Mouse (Mus musculus) heart, postnatal 10 days (tissue): Measurements from ENCODE around the gene Amer1. TPM values are rescaled to one million over a fixed set of nuclear protein-coding genes. Genes with fewer than 3 reads are reported as not detected.

Experiments used
- DNase-seq, 2 experiments: peaks; one replicate each; pipeline ENCODE4 v3.0.0; 2021
- intact Hi-C: fragments of 180-260 bp; cut with DNase I; formaldehyde crosslinking; loops from one replicate; pipeline ENCODE4 v1.15.1; 2025
- total RNA-seq, 2 experiments: library from RNA; stranded (reverse); gene quantifications; 2 replicates each; pipeline ENCODE4 v1.2.3; 2021

The Amer1 gene
- total RNA-seq, result 1 to 10 TPM; 6.4 to 9.0 TPM

DNA sequence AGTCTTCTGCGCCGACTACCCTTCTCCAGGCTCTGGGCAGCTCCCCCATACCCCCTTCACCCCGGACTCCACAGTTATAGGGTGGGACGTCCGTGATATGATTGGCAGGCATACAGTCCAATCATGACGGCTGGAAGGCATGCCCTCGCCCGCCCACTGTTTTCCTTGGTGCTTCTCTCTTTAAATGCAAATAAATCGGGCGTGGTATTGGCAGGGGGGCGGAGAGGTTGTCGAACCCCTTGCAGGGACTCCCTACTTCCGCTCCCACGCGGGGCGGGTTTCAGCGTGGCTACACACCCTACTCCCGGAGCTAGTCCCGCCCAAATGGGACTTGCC is at the start of gene Amer1:
Gene Amer1 (minus strand): TSS at position 97 of the 336 bp plus-strand sequence.
- peak; percentile 92 to 93 for DNase-seq
- intact Hi-C loops, result loop anchor here (10.0 kb wide), 1 partner anchor 510 kb away; the partner anchor contains the start of gene Las1l

DNA sequence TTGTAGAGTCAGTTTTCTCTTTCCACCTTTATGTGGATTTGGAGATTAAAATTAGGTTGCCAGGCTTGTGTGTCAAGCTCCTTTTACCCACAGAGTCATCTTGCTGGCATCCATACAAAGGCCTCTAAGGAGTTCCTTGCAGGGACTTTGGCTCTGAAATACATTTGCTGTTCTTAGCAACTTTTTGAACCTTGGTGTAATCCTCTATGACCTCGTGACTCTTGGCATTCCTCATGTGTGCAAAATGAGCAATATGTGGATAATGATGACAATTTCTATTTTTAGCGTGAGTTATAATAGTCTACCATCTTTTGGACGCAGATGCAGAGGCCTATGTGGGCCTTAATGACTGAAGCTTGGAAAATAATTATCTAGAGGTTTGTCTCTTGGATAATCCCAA is 12.5 kb upstream of the Amer1 start:
- intact Hi-C loops, result no loop called here
- DNase-seq, result no peak

- DNase-seq, result no peak
- intact Hi-C loops, result loop anchor here (10.0 kb wide), 1 partner anchor 509 kb away; the partner anchor contains the start of gene Las1l
Observed at GRCm38 (mm10) chrX:95445866-95446265, 1.2 kb upstream of the Amer1 start.

DNA sequence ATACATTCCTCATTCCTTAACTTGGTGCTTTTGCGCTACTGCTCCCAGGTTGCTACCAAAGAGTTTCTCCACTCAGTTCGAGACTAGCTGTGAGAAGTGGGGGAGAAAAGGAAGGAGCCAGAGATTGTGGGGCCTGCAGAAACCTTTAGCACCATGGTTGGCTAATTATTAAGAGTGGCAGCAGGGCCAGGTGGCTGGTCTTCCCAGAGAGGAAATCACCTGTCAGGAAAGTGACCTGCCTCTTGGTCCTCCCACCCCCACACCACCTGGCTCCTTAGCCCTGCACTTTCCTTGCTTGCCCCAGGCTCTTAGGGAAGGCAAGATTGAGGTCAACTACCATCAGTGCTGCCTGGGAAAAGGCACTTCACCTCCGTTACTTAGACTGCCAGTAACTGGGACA is 469 bp upstream of the Amer1 start:
- intact Hi-C loops, result loop anchor here (10.0 kb wide), 1 partner anchor 510 kb away; the partner anchor contains the start of gene Las1l
- no peak for DNase-seq

GRCm38 (mm10) chrX:95443898-95444775 is 535 bp downstream of the Amer1 start:
- intact Hi-C loops, result loop anchor here (10.0 kb wide), 1 partner anchor 511 kb away; the partner anchor contains the start of gene Las1l
- DNase-seq, result peak; percentile 55 to 56

DNA sequence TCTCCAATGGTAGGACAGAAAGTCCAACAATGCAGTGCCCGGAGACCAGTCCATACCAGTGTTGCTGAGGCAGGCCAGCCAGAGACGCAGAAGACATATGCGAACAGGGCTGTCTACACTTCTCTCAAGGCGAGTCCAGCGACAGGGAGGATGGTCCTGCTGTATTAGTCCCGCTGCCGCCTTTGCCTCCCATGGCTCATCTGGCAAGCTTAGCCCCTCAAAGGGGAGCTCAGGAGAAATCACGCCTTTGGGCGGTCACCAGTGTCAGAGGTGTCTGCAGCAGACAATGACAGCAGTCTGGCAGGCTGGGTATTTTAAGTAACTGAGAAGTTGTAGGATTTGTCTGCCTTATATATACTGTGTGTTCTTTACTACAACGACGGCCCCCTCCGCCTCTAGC is 1.3 kb downstream of the Amer1 start:
- intact Hi-C loops, result loop anchor here (10.0 kb wide), 1 partner anchor 511 kb away; the partner anchor contains the start of gene Las1l
- DNase-seq, result peak; percentile 20 to 29

DNA sequence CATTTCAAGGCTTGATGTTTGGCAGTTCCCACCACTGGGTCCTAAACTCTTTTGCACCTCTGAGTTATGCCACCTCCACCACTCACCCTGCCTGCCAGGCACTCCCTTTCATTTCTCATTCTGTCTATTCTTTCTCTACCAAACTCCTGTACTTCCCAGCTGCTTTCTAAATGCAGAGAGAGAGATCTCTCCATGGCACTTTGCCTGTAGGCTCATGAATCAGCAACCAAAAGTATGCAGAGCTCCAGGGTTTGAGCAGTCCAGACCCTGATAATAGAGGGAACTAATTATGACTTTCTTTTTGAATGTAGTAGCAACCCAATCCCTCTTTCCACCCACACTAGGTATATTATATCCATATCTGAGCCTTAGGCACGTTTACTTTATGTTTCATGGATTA is 2.4 kb downstream of the Amer1 start:
- intact Hi-C loops, result loop anchor here (10.0 kb wide), 1 partner anchor 513 kb away; the partner anchor contains the start of gene Las1l

DNA sequence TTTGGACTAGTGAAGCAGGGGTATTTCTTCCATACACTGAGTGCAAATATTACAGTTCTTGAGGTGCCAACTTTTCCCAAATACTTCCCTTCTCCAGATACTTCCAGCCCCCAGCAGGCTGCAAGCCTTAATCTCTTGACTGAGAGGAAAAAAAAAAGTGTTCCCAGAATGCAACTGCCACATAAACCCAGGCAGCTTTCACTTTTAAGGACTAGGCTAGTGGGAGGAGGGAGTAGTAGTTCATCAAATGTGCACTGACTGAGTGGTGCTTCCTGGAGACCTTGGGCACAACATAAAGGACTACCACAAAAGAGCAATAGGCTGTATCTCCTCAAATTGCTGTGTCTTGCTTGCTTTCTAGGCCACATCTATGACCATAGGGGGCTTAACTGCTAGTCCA is 3.4 kb downstream of the Amer1 start:
- no peak for DNase-seq
- intact Hi-C loops, result loop anchor here (10.0 kb wide), 1 partner anchor 514 kb away; the partner anchor contains the start of gene Las1l

More for the DNA sequence above, 2.4 kb downstream of the Amer1 start:
- DNase-seq, result peak in 1 of 2 experiments; percentile 12

- intact Hi-C loops, result no loop called here
- no peak for DNase-seq
Observed at GRCm38 (mm10) chrX:95438491-95438890, 6.2 kb downstream of the Amer1 start.

DNA sequence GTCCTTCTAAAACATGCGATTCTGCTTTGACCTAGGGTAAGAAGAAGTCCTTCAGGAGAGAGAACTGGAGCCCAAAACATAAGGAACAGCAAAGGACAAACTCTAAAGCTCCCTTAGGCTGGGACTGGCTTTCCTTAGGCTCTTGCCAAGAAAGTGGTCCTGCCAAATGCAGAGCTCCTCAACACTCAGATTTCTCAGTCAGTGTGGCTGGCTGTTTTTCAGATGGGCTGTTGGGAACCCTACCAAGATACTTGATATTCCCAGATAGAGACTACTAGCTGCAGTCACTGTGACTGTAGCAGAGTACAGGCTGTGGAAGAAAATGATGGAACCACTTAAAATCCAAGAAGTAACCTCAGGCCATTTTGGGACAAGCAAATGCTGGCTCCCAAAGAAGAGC is 7.4 kb downstream of the Amer1 start:
- intact Hi-C loops, result no loop called here
- DNase-seq, result peak; percentile 12 to 46

- intact Hi-C loops, result no loop called here
- DNase-seq, result no peak
Observed at GRCm38 (mm10) chrX:95373101-95373500, 71.6 kb downstream of the Amer1 start.

Other genes starting within 250 kb of the Amer1 start
- 10 to 100 TPM; 16.3 to 17.0 TPM for gene Arhgef9, start 248.0 kb downstream of the Amer1 start, total RNA-seq
- gene Asb12, start 113.1 kb upstream of the Amer1 start, total RNA-seq, result 10 to 100 TPM in 1 of 2 experiments, 1 to 10 TPM in 1; 7.3 to 10.5 TPM
- gene Pfn5, start 113.2 kb upstream of the Amer1 start, total RNA-seq, result not detected
- 1 to 10 TPM; 2.4 to 3.4 TPM for gene Zc4h2, start 213.6 kb upstream of the Amer1 start, total RNA-seq